Mouse (Mus musculus): ENCODE measurements at regions not wholly inside any gene's neighbourhood (a gene's known extent, or its start where the extent isn't known, plus 50 kb on each side); places are given as distances from the start of the nearest gene placed in this dataset.

DNA sequence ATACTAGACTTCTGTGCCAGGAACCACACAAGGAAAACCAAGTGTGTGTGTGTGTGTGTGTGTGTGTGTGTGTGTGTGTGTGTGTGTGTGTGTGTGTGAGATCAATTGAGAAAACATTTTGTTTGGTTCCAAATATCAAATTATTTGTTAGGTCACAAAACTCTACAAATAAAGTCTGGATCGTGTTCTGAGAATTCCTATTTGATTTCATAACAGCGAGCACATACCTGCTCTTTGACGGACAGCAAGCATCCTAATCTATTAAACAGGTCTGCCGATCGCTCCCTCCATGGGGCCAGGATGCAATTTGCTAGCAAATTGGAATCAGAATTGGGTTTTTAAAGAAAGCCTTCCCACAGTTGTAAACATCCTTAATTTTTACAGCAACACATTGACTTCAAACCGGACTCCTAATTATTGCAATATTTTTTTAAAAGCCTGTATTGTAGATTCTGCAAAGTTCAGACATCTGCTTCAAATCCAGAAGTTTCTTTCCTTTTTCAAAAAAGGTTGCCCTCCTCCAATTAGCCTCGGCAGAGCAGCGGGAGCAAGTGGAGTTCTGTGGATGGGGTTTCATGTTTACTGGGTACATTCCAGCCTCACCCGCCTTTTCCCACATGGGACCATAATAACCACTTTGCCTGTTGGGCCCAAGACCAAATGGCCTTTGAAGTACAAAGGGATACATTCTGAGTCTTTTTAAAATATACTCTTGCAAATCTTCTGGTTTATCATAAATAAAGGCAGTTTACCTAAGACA, 223.2 kb downstream of the Fam49a start:
- ATAC-seq (replicated peaks; ENCODE audit: low FRiP score, poor library complexity, severe bottlenecking), result no peak

DNA sequence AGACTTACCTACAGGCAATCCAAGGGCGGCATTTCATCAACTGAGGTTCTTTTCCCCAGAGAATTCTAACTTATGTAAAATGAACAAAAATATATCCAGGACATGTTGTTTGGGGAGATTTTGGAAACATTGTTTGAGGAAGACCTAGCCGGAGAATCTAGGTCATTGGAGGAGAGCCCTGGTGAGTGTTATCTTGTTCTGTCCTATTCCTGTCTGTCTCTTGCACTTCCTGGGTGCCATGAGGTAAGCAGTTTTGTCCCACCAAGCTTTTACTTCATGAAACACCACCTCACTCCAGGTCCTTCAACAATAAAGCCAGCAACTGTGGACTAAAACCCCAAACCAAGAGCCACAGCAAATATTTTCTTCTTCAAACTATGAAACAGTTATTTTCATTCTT, 218.5 kb downstream of the Fam49a start:
- no peak for ATAC-seq (replicated peaks; ENCODE audit: low FRiP score, poor library complexity, severe bottlenecking)

DNA sequence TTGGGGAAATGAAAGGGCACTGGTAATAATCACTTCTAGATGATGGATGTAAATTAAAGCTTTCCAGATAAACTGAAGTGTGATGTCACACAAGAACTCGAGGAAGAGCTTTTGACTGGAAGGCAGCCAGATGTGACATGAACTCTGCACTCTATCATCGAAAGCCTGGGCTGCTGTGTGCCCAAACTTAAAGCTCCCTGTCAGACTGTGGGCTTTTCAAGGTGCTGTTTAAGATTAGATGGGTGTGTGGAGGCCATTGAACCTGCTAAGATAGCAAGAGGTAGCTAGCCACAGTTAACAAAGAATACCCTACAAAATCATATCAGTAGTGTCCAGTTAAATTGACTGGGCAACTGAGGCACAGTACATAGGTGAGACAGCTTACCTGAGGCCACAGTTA, 190.1 kb downstream of the Fam49a start:
- ATAC-seq (replicated peaks; ENCODE audit: low FRiP score, poor library complexity, severe bottlenecking), result peak; percentile 46

DNA sequence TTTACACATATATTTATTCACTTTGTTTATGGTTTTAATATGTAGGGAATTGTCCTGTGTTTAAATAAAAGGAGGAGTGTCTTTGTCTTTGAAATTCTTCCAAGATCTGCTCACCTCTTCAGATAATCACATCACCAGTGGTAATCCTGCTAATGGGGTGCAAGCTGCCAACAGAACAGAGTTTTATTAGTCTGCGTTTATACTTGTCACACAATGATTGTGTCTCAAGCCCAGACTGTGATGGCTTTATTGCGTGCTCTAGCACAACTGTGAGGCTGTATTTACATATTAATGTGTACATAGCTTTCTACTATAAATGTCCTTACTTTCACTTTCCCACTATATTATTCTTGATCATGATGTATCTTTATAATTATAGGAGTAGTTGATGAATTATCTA, 184.8 kb downstream of the Fam49a start:
- ATAC-seq (replicated peaks; ENCODE audit: low FRiP score, poor library complexity, severe bottlenecking), result no peak

DNA sequence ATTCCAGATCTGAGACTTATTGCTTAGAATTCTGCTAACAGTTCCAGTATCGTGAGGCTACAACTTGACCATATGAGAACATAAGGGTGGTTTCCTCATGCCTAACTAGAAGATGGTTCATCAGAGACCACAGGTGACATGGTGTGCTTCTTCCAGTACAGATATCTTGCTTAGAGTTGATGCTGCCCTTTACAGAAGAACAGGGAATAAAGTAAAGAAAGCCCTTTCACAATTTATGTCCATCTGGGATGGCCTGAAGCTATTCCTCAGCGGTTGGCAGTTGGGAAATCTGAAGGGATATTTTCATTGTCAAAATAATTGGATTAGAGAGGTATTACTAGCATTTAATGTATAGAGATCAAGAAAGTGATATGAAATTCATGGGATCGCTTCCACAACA, 184.3 kb downstream of the Fam49a start:
- ATAC-seq (replicated peaks; ENCODE audit: low FRiP score, poor library complexity, severe bottlenecking), result no peak

DNA sequence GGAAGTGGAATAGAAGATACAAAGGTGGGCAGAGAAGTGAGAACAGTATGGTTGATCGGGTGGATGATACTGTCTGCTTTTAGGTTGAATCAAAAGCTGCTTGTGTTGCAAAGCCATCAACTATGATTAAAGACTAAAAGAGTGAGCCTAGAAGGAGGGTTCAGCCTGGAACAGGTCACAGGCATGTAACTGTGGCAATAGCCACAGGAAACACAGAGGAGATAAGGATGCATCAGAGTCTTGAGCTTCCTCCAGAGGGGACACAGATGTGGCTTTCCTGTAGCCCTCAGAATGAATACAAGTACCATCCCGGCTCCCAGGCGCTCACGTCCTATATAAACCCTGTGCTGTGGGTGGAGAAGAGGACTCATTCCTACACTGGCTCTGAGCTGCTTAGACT, 180.9 kb downstream of the Fam49a start:
- no peak for ATAC-seq (replicated peaks; ENCODE audit: low FRiP score, poor library complexity, severe bottlenecking)

DNA sequence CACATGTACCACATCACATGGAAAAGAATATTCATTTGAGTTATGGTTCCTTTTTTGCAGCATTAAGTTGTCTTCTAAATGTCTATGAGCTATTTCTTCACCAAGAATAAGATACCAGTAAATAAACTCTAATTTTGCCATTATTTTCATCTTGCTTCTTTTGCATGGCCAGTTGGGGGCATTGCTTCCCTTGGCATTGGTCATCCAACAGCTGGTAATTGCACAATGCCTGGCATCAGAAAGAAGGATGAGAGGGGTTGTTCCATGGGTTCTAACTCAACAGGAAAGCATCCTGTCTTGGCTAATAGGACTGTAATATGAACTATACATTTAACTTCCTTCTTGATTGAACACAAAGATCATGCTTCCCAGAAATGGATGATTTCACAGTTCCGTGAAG, 174.4 kb downstream of the Fam49a start:
- ATAC-seq (replicated peaks; ENCODE audit: low FRiP score, poor library complexity, severe bottlenecking), result no peak

DNA sequence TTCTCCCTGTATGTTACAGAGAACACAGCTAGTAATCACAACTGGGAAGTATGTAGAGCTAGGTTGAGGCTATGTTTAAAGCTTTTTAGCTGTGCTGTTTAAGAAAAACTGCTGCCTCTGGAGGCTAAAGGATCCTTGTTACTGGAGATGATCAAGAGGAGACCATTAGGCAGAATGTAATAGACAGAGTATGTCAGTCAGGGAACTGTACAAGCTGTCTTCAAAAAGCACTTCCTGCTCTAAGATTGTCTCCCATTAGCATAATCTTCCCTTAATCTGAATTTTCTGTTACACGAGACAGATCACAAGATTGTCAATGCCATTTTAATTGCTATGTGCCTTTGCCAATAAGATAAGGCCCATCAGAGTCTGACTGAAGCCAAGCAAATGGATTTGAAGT, 170.7 kb downstream of the Fam49a start:
- ATAC-seq (replicated peaks; ENCODE audit: low FRiP score, poor library complexity, severe bottlenecking), result no peak
